Mouse (Mus musculus) 416B (cell line): ENCODE results near the gene Rbm19.

Experiments
- DNase-seq: peaks from one replicate; pipeline ENCODE4 v3.0.0; 2011; ENCODE audit warnings: low read depth

Gene Rbm19

DNA sequence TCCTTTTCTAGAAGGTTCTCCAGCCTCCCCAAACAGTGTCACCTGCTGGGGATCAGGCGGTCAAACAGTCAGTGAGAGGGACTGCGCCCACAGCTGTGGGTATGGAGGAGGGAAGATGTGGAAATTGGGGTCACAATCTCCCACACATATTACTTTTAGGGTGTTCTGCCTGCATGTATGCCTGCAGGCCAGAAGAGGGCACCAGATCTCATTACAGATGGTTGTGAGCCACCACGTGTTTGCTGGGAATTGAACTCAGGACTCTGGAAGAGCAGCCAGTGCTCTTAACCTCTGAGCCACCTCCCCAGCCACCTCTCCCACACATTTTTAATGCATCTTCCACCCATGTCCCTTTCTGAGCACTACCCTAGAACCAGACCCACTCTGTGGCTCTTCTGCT lies 88.1 kb downstream of the Rbm19 start:
- no peak for DNase-seq

GRCm38 (mm10) chr5:120206313-120206943 lies 90.2 kb downstream of the Rbm19 start:
- DNase-seq, result no peak

DNA sequence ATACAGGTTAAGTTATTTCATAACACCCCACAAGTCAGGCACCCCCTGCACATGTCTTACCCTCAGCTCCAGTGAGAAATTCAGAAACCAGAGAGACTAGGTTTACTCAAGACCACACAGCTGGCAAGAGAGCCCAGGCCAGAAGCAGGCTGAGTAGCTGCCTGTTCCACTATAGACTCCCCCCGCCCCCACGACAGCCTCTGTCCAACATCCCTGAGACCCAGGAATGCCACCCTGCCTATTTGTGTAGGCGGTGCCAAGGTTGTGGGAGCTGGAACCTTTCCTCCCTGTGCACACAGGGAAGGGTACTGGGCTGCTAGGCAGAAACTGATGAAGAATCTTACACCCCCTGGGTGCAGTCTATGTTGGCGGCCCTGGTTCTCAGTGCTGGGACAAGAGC lies 91.2 kb downstream of the Rbm19 start:
- DNase-seq, result no peak

DNA sequence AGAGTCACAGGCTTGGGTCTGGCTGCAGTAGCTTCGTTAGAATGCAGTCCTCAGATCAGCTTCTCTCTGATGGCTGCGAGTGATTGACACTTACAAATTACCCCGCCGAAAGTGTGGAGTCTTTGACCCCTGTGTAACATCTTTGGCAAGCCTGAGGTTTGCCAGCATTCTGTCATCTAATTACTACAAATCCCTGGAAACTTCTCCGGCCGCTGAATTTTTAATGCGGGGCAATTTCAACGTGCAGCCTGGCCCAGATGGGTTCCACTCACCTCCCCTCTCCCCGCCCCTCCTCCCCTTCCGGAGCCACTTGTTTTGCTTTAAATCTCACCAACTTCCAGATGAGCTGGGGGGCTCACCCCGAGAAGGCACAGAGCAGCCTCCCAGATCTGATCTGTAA lies 94.4 kb downstream of the Rbm19 start:
- no peak for DNase-seq

DNA sequence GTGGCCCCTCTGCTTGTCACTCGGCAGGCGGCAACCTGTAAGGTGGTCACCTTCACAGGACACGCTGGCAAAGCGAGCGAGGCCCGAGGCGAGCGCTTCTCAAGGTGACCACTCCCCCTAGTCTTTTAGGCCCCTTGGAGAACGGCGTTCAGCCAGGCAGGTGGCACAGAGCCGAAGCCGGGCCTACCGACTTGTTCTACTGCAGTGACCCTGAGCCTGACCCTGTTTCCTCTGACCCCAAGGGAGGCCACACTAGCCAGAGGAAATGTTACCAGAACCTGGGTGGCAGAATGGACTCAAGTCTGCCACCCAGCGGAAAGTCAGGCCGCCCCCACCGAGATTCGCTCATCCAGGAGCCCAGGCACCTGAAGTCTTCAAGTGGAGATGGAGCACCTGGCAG lies 94.9 kb downstream of the Rbm19 start:
- DNase-seq, result no peak

DNA sequence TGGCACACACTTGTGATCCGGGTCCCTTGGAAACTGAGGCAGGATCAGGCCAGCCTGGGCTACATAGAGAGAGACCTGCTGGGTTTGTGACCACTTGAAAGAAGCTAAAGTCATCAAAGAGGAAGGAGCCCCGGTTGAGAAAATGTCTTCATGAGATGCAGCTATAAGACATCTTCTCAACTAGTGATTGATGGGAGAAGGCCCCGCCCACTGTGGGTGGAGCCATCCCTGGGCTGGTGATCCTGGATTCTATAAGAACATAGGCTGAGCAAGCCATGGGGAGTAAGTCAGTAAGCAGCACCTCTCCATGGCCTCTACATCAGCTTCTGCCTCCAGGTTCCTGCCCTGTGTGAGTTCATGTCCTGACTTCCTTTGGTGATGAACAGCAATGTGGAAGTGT lies 98.2 kb downstream of the Rbm19 start:
- no peak for DNase-seq

DNA sequence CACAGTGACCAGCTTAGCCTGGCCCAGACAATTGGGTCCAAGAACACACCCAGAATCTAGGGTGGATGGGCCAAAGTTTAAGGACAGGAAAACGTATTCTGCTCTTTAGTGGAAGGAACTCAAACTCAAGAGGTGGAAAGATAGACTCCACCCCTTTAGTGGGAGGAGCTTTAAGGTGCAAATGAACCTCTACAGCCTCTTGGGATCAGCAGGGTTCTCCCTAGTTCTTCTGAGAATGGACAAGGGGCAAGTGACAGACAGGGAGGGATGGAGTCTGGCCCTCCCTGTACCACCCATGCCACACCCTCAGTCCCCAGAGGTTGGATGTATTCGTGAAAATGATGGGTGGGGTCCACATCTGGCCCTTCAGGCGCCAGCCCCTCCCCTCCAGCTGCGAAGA lies 105.0 kb downstream of the Rbm19 start:
- DNase-seq, result no peak

- no peak for DNase-seq
Measured at GRCm38 (mm10) chr5:120225383-120225782, 109.1 kb downstream of the Rbm19 start.

DNA sequence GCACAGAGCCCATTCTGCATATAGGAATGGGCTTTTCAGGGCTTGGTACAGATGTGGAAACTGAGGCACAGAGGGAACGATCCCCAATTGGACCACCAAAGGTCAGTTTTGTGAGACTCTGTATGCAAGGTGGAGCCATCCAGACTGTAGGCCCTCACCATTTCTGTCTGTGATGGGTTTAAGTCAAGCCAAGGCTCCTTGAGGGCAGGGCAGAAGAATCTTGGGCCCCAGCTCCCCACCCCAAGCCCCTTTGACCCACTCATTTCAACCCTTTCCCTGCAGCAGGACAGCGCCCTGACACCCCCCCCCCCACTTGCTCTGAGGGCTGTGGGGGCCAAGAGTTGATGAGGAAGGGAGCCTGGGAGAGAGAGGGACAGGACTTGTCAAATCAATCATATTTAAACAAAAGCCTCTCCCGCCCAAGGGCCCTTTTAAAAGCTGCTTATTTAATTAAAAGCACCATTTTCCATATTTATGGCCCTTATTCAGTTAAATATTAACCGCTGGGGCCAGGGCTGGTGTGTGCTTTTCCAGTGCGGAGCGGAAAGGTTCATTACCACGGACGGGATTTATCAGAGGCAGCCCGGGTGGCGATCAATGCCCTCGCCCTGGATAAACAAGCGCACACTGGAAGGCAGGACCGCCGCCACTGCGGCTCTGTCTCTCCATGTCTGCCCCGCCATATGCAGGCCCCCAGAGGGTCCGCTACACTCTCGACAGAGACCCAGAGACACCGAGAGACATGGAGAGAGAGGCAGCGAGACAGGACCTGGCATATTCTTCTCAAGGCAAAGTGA lies 112.5 kb downstream of the Rbm19 start:
- no peak for DNase-seq

- DNase-seq, result no peak
Measured at GRCm38 (mm10) chr5:120231435-120232147, 115.3 kb downstream of the Rbm19 start.

GRCm38 (mm10) chr5:120235147-120235546 lies 118.9 kb downstream of the Rbm19 start:
- no peak for DNase-seq

GRCm38 (mm10) chr5:120235571-120235970 lies 119.3 kb downstream of the Rbm19 start:
- DNase-seq, result no peak

GRCm38 (mm10) chr5:120240071-120240470 lies 123.8 kb downstream of the Rbm19 start:
- no peak for DNase-seq

- no peak for DNase-seq
Measured at GRCm38 (mm10) chr5:120245336-120245735, 129.1 kb downstream of the Rbm19 start.
